Mouse (Mus musculus) T-helper 1 cell (primary cell): ENCODE results near the gene Tom1l1.

Source experiments
- in situ Hi-C: fragments of 300-600 bp; cut with MboI, MseI; formaldehyde crosslinking; loops from one replicate; pipeline ENCODE4 v1.15.1; 2025; ENCODE audit warnings: high pct_unique_total_duplicates

Tom1l1 gene

DNA sequence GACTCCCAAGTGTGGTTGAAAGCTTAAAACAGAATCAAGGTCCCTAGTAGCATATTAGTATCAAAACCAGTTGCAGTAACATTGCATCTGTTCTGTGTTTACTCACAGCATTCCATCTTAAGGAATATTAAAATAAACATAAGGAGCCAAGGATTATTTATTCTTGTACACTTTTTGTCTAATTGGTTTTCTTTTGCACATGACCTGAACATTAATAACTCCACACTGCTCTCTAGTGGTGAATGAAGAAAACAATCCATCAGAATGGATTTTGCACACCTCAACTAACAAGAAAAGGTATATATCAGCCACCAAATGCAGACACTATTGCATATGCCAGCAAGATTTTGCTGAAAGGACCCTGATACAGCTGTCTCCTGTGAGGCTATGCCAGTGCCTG is 71.7 kb downstream of the Tom1l1 start:
- in situ Hi-C loops, result loop anchor here (10.0 kb wide), 1 partner anchor 442 kb away; no protein-coding TSS in a partner anchor

DNA sequence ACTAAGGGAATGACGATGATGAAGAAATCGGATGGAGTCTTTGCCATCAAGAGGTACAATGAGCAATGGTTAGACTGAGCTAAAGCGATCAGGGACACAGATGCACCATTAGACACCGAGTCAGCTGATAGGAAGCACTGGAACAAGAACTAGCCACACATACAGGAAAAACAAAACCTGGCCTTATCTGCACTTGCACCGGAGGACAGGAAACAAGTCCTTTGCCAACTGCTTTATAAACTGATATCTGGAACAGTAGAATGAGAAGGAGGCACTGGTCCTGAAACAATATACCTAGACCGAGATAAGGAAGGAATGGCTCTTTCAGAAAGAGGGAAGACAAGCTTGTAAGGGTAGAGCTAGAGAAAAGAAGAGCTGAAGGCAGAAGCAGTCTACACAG is 73.4 kb downstream of the Tom1l1 start:
- in situ Hi-C loops, result loop anchor here (10.0 kb wide), 1 partner anchor 440 kb away; no protein-coding TSS in a partner anchor

DNA sequence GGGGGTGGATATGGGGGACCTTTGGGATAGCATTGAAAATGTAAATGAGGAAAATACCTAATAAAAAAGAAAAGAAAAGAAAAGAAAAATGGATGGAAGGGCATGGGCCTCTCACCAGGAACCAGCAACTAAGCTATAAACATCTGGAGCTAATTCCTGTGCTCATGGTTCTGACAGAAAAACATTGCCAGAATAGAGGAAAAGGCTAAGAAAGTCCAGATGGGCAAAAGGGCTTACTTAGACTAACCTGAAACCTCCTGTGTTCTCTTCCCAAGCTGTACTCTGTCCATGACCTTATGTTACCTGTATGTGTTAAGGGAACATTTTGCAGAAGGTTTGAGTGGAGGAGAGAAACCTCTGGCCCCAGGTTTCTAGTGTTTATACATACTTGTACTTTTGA is 76.0 kb downstream of the Tom1l1 start:
- in situ Hi-C loops, result loop anchor here (10.0 kb wide), 1 partner anchor 437 kb away; no protein-coding TSS in a partner anchor

DNA sequence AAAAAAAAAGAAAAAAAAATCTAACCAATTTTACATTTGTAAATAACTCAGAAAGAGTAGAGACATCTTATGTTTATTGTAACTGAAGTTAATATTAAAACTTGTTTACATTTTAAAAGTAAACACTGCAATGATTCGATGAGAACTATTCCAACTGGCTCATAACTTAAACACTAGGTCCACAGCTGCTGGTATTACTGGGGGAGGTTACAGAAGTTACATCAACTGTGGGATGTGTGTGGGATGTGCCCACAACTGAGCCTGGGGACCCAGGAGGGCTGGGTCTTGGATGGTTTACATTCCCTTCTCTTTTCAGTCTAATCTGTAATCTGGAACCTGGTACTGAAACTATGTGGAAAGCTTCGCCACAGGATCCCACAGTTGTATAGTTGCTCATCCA is 85.1 kb downstream of the Tom1l1 start:
- in situ Hi-C loops, result no loop called here

DNA sequence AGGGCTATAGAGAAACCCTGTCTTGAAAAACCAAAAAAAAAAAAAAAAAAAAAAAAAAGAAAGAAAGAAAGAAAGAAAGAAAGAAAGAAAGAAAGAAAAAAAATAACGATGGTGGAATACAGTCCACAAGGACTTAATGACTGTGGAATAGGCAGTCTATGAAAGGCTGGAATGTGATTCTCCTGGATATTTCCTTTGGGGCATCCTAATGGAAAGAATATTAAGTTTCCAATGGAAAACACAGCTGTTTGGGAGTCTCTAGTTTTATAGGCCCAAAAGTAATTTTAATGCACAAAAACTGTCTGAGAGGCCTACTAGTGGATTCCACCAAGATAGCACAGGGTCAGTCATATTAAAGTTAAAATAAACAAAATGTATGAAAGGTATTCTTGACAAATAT is 92.3 kb downstream of the Tom1l1 start:
- in situ Hi-C loops, result no loop called here
